Mouse (Mus musculus): Measurements from ENCODE around the gene Olfr891.
"Not testable (repeated sequence)": the region's sequence is repeated elsewhere in the genome, so short reads cannot be mapped to it uniquely, and the experiment has no call there.

The Olfr891 gene

DNA sequence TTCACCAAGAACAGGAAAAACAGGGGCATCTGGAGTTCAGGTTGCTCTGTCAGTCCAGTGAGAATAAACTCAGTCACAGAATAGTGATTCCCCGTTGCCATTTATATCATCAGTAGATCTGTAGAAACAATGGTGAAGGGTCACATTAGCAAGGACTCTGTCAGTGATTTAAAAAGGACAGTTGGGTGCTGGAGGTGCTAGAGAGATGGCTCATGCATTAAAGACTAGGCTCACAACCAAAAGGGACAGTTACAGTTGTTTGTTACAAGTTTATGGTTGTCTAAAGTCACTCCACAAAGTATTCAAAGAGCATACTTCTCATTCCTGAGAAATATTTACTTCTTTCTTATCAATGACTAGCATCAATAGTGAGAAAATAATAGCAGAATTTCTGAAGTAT is at the start of gene Olfr891:
Gene Olfr891, minus strand, starts transcription at position 101 of the 400 bp plus-strand sequence.
- in situ Hi-C loops (cut with MboI; ENCODE audit: low pct_unique_long_range_greater_than_20kb in 1 of 2, low sequenced_read_pairs in 2 of 2, unreplicated experiment in 1 of 2) = no loop called here

DNA sequence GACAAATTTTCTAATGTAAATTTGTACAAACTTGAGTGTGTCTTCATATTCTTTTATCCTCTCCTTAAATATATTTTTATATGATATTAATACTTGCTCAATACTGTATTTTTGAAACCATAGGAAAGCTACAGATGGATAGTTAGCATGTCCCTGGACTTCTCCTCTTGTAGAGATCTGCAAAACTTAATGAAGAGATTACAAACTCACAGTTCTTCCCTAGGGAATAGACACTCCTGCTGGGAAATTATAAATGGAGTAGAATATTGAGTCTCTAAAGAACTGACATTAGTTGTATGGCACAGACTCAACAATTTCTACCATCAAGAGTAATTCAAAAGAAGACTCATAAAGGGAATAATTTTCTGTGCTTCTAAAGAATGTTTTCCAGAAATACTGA is 37.1 kb upstream of the Olfr891 start, which contains the start of gene Olfr894:
Gene Olfr894, plus strand, starts transcription at position 301 of the 400 bp plus-strand sequence.
- in situ Hi-C loops (cut with MboI; ENCODE audit: low pct_unique_long_range_greater_than_20kb in 1 of 2, low sequenced_read_pairs in 2 of 2, unreplicated experiment in 1 of 2) = no loop called here

DNA sequence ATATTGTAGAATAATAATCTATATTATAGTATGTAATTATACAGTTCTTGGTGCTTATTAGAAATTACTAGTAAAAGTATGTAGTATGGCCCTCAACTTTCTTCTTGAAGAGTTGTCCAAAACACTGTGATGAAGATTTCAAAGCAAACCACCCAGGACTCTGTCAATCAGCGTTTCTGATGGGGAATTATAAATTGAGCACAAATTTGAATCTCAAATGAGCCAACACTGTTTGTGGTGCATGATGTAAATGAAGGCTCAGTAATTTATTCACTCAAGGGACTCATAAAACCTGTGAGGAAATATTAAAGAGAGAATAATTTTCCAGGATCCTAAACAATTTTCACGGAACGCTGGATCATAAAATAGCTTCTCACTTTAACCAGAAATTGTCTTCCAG is 27.4 kb upstream of the Olfr891 start, which contains the start of gene Olfr893:
Gene Olfr893, plus strand, starts transcription at position 301 of the 400 bp plus-strand sequence.
- in situ Hi-C loops (cut with MboI; ENCODE audit: low pct_unique_long_range_greater_than_20kb in 1 of 2, low sequenced_read_pairs in 2 of 2, unreplicated experiment in 1 of 2) = no loop called here

DNA sequence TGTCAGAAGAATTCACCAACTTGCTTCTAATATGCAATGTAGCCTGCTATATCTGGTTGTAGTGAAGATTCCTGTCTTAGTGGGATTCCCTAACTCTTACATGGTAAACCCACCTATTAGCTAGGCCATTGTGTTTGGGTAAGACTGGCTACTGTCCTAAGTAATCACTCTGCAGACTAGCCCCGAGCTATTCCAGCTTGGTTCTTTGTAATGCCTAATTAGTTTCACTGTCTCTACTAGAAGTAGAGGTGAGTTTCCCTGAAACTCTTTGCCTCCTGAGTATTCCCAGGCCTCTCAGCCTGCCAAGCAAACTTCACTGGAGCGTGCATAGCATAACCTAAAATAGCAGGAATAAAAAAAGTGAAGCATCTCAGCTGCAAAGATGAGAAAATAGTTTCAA is 12.3 kb downstream of the Olfr891 start:
- in situ Hi-C loops (cut with MboI; ENCODE audit: low pct_unique_long_range_greater_than_20kb in 1 of 2, low sequenced_read_pairs in 2 of 2, unreplicated experiment in 1 of 2) = not testable (repeated sequence)

DNA sequence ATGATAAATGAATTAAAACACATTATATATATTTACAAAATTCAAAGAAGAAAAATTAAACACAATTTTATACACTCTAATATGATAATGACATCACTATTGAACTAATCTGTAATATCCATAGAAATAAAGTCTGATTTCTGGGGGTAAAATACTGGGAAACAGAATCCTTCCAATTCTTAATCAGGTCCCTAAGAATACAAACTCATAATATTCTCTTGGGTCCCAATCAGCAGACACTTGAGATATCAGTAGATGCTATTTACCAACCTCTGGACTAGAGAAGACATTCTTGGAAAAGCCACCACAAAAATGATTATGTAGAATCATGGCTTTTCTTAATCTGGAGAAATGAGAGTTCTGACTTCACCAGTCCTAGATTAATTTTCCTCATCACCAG is 38.4 kb downstream of the Olfr891 start, which contains the start of gene Olfr890:
Gene Olfr890, plus strand, starts transcription at position 301 of the 400 bp plus-strand sequence.
- in situ Hi-C loops (cut with MboI; ENCODE audit: low pct_unique_long_range_greater_than_20kb in 1 of 2, low sequenced_read_pairs in 2 of 2, unreplicated experiment in 1 of 2) = no loop called here

Data from mouse embryonic stem cell (cell line).